Mouse (Mus musculus): ENCODE data around the gene Slc2a12. TPM values are rescaled to one million over a fixed set of nuclear protein-coding genes. Genes with fewer than 3 reads are reported as not detected.

Gene Slc2a12
- polyA plus RNA-seq (2015; fragmentation: Nextera tagmentation; extraction: Ambion mirVana): 2.6 and 3.2 TPM in 2 replicates

DNA sequence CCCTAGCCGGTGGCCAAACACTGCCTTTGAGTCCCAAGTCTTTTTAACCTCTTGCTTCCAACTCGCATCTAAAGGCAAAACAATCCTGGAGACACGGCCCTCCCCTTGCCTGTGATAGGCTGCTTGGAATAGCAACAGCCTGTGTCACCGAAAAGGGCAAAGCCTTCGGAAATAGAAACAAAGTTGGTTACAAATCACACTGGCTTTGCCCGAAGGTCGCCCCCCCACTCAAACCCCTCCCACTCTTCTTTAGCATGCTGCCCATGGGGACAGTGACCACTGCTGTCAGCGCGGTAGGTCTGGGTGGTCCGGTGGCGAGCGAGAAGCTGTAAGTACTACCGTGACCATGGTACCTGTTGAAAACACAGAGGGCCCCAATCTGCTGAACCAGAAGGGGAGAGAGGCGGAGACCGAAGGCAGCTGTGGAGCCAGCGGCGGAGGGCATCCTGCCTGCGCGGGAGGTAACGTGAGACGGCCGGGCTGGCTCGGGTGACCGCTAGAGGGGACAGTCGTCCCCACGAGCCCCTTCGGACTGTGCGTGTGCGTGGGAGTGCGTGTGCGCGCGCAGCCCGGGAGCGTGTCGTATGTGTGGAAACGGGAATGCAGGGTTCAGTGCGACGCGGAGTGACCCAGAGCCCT is at the start of gene Slc2a12:
Slc2a12 (plus strand) TSS at position 159 of the 639 bp plus-strand sequence.
- Histone ChIP-seq H3K27me3 (replicated peaks; ENCODE audit: insufficient read depth, low read length) (no peaks in the 10 kb centered on the region), H3K4me1 (ENCODE audit: insufficient read depth, low read depth, low read length) (0 out of 2 replicates have a peak, but pooled peaks cover 2% of the 10 kb centered on the region), H3K27ac (ENCODE audit: low read length) (peak within 1 kb of the TSS; percentile 92), H3K9ac (replicated peaks; ENCODE audit: low read depth) (peak within 1 kb of the TSS; percentile 44), H3K36me3 (ENCODE audit: insufficient read depth, low read length) (no peaks in the 10 kb centered on the region), H3K4me3 (ENCODE audit: low read depth, low read length) (peak within 1 kb of the TSS; percentile 50), H3K4me2 (replicated peaks; ENCODE audit: low read depth, low read length) (peak within 1 kb of the TSS; percentile 75), H3K9me3 (ENCODE audit: low read length) (no peaks in the 10 kb centered on the region)
- peak; percentile 61 for TF ChIP-seq CTCF (IDR thresholded peaks at IDR 0.05)
- TF ChIP-seq EP300 (IDR thresholded peaks at IDR 0.05): no peak
- WGBS: 2% methylated on average over 40 of the region's 40 CpGs
- DNase-seq (ENCODE audit: low spot score) (peak; percentile 82), ATAC-seq (peak; percentile 87)

DNA sequence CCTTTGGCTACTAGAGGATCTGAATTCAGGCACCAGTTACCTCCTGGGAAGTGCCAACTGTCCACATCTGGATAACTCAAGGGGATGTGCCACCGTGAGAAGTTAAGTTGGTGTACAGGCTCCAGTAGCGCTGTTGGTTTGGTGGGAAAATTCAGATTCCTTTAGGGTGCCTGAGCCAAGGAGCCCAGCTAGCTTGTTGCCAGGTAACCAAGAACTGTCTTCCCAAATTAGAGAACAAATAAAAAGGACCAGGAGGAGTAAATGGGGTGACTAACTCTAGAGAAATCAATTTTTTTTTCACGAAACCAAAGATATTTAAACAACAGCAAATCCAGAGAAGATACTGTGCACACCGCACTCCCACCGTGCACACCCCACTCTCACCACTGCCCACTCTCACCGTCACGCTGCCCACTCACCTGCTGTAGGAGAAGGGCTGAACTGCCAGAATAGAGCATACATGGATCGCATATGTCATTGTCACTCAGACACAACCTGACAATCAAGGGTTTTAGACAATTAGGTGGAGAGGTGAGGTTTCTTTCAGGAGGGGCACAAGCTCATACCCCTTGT is 45.8 kb upstream of the Slc2a12 start:
- Histone ChIP-seq H3K9me3 (ENCODE audit: low read length) (no peaks in the 10 kb centered on the region), H3K9ac (replicated peaks; ENCODE audit: low read depth) (no peak overlapping the region), H3K4me1 (ENCODE audit: insufficient read depth, low read depth, low read length) (no peaks in the 10 kb centered on the region), H3K27me3 (replicated peaks; ENCODE audit: insufficient read depth, low read length) (no peaks in the 10 kb centered on the region), H3K4me3 (ENCODE audit: low read depth, low read length) (no peak overlapping the region), H3K27ac (ENCODE audit: low read length) (no peak overlapping the region), H3K4me2 (replicated peaks; ENCODE audit: low read depth, low read length) (no peak overlapping the region), H3K36me3 (ENCODE audit: insufficient read depth, low read length) (no peaks in the 10 kb centered on the region)
- no peak for TF ChIP-seq EP300 (IDR thresholded peaks at IDR 0.05)
- no peak for TF ChIP-seq CTCF (IDR thresholded peaks at IDR 0.05)
- no peak for DNase-seq (ENCODE audit: low spot score)
- no peak for ATAC-seq
- WGBS: 90% methylated on average over 8 of the region's 8 CpGs

DNA sequence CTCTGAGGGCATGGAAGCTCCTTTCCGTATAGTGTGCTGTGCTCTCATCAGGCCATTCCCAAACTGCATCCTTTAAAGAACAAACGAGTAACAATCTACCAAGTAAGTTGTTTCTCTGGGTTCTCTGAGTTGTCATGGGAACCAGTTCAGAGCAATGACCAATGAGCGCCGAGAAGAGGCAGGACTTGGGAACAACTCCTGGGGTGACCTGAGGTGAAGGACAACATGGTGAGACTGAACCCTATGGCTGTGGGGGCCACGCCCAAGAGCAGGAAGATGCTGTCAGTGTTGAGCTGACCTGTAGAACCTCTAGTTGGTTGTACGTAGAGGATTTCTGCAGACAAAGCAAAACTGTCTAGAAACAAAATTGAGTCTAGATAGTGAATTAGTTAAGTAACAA is 43.8 kb upstream of the Slc2a12 start:
- no peak overlapping the region for H3K9ac ChIP-seq (replicated peaks; ENCODE audit: low read depth)
- no peak overlapping the region for H3K4me3 ChIP-seq (ENCODE audit: low read depth, low read length)
- ATAC-seq: no peak
- H3K27ac ChIP-seq (ENCODE audit: low read length): no peak overlapping the region
- no peaks in the 10 kb centered on the region for H3K27me3 ChIP-seq (replicated peaks; ENCODE audit: insufficient read depth, low read length)
- H3K36me3 ChIP-seq (ENCODE audit: insufficient read depth, low read length): no peaks in the 10 kb centered on the region
- no peaks in the 10 kb centered on the region for H3K4me1 ChIP-seq (ENCODE audit: insufficient read depth, low read depth, low read length)
- no peak overlapping the region for H3K4me2 ChIP-seq (replicated peaks; ENCODE audit: low read depth, low read length)
- DNase-seq (ENCODE audit: low spot score): no peak
- H3K9me3 ChIP-seq (ENCODE audit: low read length): no peaks in the 10 kb centered on the region
- 84% methylated on average over 6 of the region's 6 CpGs for WGBS
- TF ChIP-seq CTCF (IDR thresholded peaks at IDR 0.05): no peak
- TF ChIP-seq EP300 (IDR thresholded peaks at IDR 0.05): no peak

DNA sequence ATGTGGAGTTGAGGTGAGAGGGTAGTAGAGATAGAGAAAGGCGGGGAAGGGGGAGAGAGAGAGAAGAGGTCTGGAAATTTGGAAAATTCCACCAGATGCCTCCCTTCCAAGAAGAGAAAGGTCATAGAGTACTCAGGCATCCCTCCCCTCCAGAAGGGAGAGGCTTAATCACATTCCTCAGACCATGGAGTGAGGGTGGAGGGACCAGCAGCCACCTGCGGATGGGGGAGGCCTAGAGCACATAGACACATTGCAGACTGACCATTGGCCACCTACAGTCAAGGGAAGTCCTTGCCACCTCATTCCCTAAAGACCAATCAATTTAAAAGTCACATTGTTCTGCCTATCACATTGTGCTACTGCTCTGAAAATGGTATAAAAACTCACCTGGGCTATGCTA is 40.0 kb upstream of the Slc2a12 start:
- DNase-seq (ENCODE audit: low spot score) (no peak), ATAC-seq (no peak)
- H3K4me3 ChIP-seq (ENCODE audit: low read depth, low read length): no peak overlapping the region
- no peaks in the 10 kb centered on the region for H3K36me3 ChIP-seq (ENCODE audit: insufficient read depth, low read length)
- no peaks in the 10 kb centered on the region for H3K9me3 ChIP-seq (ENCODE audit: low read length)
- no peak for TF ChIP-seq CTCF (IDR thresholded peaks at IDR 0.05)
- no peak for TF ChIP-seq EP300 (IDR thresholded peaks at IDR 0.05)
- H3K27me3 ChIP-seq (replicated peaks; ENCODE audit: insufficient read depth, low read length): no peaks in the 10 kb centered on the region
- no peak overlapping the region for H3K9ac ChIP-seq (replicated peaks; ENCODE audit: low read depth)
- H3K4me1 ChIP-seq (ENCODE audit: insufficient read depth, low read depth, low read length): no peaks in the 10 kb centered on the region
- 51% methylated on average over 2 of the region's 2 CpGs for WGBS
- no peak overlapping the region for H3K4me2 ChIP-seq (replicated peaks; ENCODE audit: low read depth, low read length)
- no peak overlapping the region for H3K27ac ChIP-seq (ENCODE audit: low read length)

DNA sequence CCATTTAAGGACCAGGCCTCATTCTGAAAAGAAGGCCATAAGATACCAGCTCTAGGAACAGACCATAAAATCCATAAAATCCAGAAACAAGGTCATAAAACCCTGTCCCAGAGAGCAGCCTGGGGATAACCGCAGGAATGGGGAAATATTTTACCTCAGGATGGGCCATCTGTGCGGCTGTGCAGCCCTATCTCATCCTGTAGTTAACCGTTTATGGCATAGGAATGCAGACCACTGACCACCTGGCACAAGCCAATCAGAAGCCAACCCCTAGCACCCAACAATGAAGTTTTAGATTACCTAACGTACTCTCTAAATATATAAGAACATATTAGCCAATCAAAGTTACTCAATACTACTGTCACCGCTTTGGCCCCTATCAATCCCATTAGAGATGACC is 36.5 kb upstream of the Slc2a12 start:
- TF ChIP-seq EP300 (IDR thresholded peaks at IDR 0.05) (no peak), CTCF (IDR thresholded peaks at IDR 0.05) (no peak)
- no peak overlapping the region for H3K27ac ChIP-seq (ENCODE audit: low read length)
- H3K9me3 ChIP-seq (ENCODE audit: low read length): no peaks in the 10 kb centered on the region
- no peak overlapping the region for H3K9ac ChIP-seq (replicated peaks; ENCODE audit: low read depth)
- 75% methylated on average over 5 of the region's 5 CpGs for WGBS
- H3K4me1 ChIP-seq (ENCODE audit: insufficient read depth, low read depth, low read length): no peaks in the 10 kb centered on the region
- no peak overlapping the region for H3K4me2 ChIP-seq (replicated peaks; ENCODE audit: low read depth, low read length)
- H3K36me3 ChIP-seq (ENCODE audit: insufficient read depth, low read length): no peaks in the 10 kb centered on the region
- DNase-seq (ENCODE audit: low spot score): no peak
- ATAC-seq: no peak
- no peak overlapping the region for H3K4me3 ChIP-seq (ENCODE audit: low read depth, low read length)
- no peaks in the 10 kb centered on the region for H3K27me3 ChIP-seq (replicated peaks; ENCODE audit: insufficient read depth, low read length)

DNA sequence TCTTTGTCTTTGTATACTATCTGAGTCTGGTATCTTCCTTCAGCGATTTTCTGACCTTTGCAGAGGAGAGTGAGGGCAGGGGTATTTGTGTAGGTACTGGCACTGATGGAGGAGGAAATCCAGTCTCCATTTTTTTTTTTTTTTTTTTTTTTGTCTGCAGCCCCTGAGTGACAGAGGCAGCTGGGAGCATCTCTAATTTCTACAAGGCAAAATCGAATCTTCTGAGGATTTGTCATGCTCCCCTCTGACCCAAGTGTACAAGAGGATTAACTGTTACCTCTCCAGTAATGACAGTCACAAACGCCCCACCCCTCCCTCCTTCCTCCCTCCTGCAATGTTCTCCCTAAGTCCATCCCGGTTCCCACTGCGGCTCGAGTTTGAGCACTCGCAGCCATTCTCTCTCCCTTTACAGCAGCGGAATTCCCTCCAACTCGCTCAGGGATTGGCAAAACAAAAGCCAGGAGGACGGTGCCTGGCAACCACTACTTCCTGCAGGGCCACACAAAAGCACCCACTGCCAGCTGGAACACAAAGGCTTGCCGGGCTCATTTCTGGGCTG is 35.9 kb upstream of the Slc2a12 start:
- WGBS: 6% methylated on average over 11 of the region's 11 CpGs
- Histone ChIP-seq H3K27me3 (replicated peaks; ENCODE audit: insufficient read depth, low read length) (no peaks in the 10 kb centered on the region), H3K4me1 (ENCODE audit: insufficient read depth, low read depth, low read length) (no peaks in the 10 kb centered on the region), H3K4me3 (ENCODE audit: low read depth, low read length) (no peak overlapping the region), H3K9ac (replicated peaks; ENCODE audit: low read depth) (no peak overlapping the region), H3K27ac (ENCODE audit: low read length) (no peak overlapping the region), H3K36me3 (ENCODE audit: insufficient read depth, low read length) (no peaks in the 10 kb centered on the region), H3K9me3 (ENCODE audit: low read length) (no peaks in the 10 kb centered on the region), H3K4me2 (replicated peaks; ENCODE audit: low read depth, low read length) (peak overlapping the region; percentile 34)
- DNase-seq (ENCODE audit: low spot score): peak; percentile 12
- ATAC-seq: no peak
- no peak for TF ChIP-seq CTCF (IDR thresholded peaks at IDR 0.05)
- TF ChIP-seq EP300 (IDR thresholded peaks at IDR 0.05): no peak

All from lung, postnatal 0 days (tissue).